Mouse (Mus musculus) lung, embryonic 15.5 days (tissue): ENCODE measurements around the gene Rwdd3. TPM values are rescaled to one million over a fixed set of nuclear protein-coding genes. Genes with fewer than 3 reads are reported as not detected.

Experiments used
- ATAC-seq: fragments of 200-750 bp; cut with Nextera tagmentation; 2 replicates; pipeline ENCODE4 v1.8.0; 2017; ENCODE audit warnings: moderate number of reproducible peaks, borderline replicate concordance; ENCODE audit not compliant: low FRiP score, low TSS enrichment; ENCODE audit errors: extremely low read depth
- H3K27ac ChIP-seq: fragments of 300-500 bp; sonication (generic); 2 replicates; pipeline ENCODE4 v1.5.1; 2015; ENCODE audit warnings: moderate library complexity, mild to moderate bottlenecking, inconsistent platforms
- H3K27me3 ChIP-seq: fragments of 300-500 bp; sonication (generic); 2 replicates; pipeline ENCODE4 v1.6.1; 2015; ENCODE audit warnings: inconsistent platforms
- H3K36me3 ChIP-seq: fragments of 300-500 bp; sonication (generic); 2 replicates; pipeline ENCODE4 v1.6.1; 2015; ENCODE audit warnings: inconsistent platforms
- H3K4me1 ChIP-seq: fragments of 300-500 bp; sonication (generic); 2 replicates; pipeline ENCODE4 v1.6.1; 2015; ENCODE audit warnings: inconsistent platforms
- H3K4me2 ChIP-seq: fragments of 300-500 bp; sonication (generic); 2 replicates; pipeline ENCODE4 v1.6.1; 2015; ENCODE audit warnings: inconsistent platforms, mild to moderate bottlenecking, moderate library complexity
- H3K4me3 ChIP-seq: fragments of 300-500 bp; sonication (generic); 2 replicates; pipeline ENCODE4 v1.5.1; 2015; ENCODE audit warnings: mild to moderate bottlenecking, inconsistent platforms
- H3K9ac ChIP-seq: fragments of 300-500 bp; sonication (generic); 2 replicates; pipeline ENCODE4 v1.6.1; 2015; ENCODE audit warnings: inconsistent platforms
- H3K9me3 ChIP-seq: fragments of 300-500 bp; sonication (generic); 2 replicates; pipeline ENCODE4 v1.6.1; 2016; ENCODE audit warnings: inconsistent platforms
- WGBS: fragments of 180-500 bp; shearing (Covaris S2); methylation state at CpG from one replicate; pipeline ENCODE4 v1.1.7; 2015; 5-methylcytosine and 5-hydroxymethylcytosine counted together
- polyA plus RNA-seq: library from polyadenylated mRNA; unstranded; fragments of >200 nt; fragmentation: Nextera tagmentation; extraction: Ambion mirVana; gene quantifications from 2 replicates; pipeline ENCODE4 v1.2.1, GENCODE M21; 2015

Gene Rwdd3
- polyA plus RNA-seq, 1 experiment from 2014 or later: 3.7 TPM

GRCm38 (mm10) chr3:121110430-121110829 lies 61.1 kb downstream of the Rwdd3 start:
- H3K9ac ChIP-seq: no peak overlapping the region
- no peaks in the 10 kb centered on the region for H3K9me3 ChIP-seq
- H3K4me3 ChIP-seq: no peak overlapping the region
- no peaks in the 10 kb centered on the region for H3K36me3 ChIP-seq
- no peak for ATAC-seq
- no peak overlapping the region for H3K27ac ChIP-seq
- no peak overlapping the region for H3K4me2 ChIP-seq
- no peaks in the 10 kb centered on the region for H3K27me3 ChIP-seq
- WGBS: 81% methylated on average over 7 of the region's 7 CpGs
- no peaks in the 10 kb centered on the region for H3K4me1 ChIP-seq

GRCm38 (mm10) chr3:121107481-121107880 lies 64.0 kb downstream of the Rwdd3 start:
- no peak overlapping the region for H3K9ac ChIP-seq

GRCm38 (mm10) chr3:121105408-121105708 lies 66.1 kb downstream of the Rwdd3 start:
- no peak overlapping the region for H3K27ac ChIP-seq
- WGBS: 63% methylated on average over 5 of the region's 5 CpGs
- no peak overlapping the region for H3K9ac ChIP-seq
- H3K4me1 ChIP-seq: 0 out of 2 replicates have a peak, but pooled peaks cover 2% of the 10 kb centered on the region
- H3K4me3 ChIP-seq: peak overlapping the region; percentile 31; the same call in 1 of the 2 replicates
- peak overlapping the region; percentile 48 for H3K4me2 ChIP-seq
- H3K36me3 ChIP-seq: no peaks in the 10 kb centered on the region
- no peaks in the 10 kb centered on the region for H3K27me3 ChIP-seq
- ATAC-seq: no peak
- no peaks in the 10 kb centered on the region for H3K9me3 ChIP-seq

More at GRCm38 (mm10) chr3:121107481-121107880, 64.0 kb downstream of the Rwdd3 start:
- Histone ChIP-seq H3K4me2 (no peak overlapping the region), H3K36me3 (no peaks in the 10 kb centered on the region), H3K4me3 (no peak overlapping the region), H3K4me1 (0 out of 2 replicates have a peak, but pooled peaks cover 2% of the 10 kb centered on the region), H3K9me3 (no peaks in the 10 kb centered on the region), H3K27me3 (no peaks in the 10 kb centered on the region), H3K27ac (no peak overlapping the region)
- ATAC-seq: no peak
- WGBS: 77% methylated on average over 6 of the region's 6 CpGs

Other genes starting within 250 kb of the Rwdd3 start
- gene Tmem56, start 111.4 kb upstream of the Rwdd3 start, polyA plus RNA-seq: 0.36 and 0.40 TPM in 2 replicates
- 44.5 and 46.0 TPM in 2 replicates for gene Alg14, start 120.1 kb upstream of the Rwdd3 start, polyA plus RNA-seq